Mouse (Mus musculus) heart, adult 2 months (tissue): Measurements from ENCODE around the gene Nr0b2. TPM values are rescaled to one million over a fixed set of nuclear protein-coding genes. Genes with fewer than 3 reads are reported as not detected.

Source experiments
- DNase-seq, 2 experiments: peaks; one replicate each; pipeline ENCODE4 v3.0.0; 2021
- H3K27ac ChIP-seq: fragments of 200-600 bp; 2 replicates; pipeline ENCODE4 v1.8.1; 2022
- H3K27me3 ChIP-seq: fragments of 200-500 bp; 2 replicates; pipeline ENCODE4 v1.6.1; 2012; ENCODE audit warnings: mild to moderate bottlenecking, low read length, inconsistent platforms, mixed read lengths; ENCODE audit not compliant: control insufficient read depth, insufficient read depth
- H3K36me3 ChIP-seq: fragments of 200-500 bp; 2 replicates; pipeline ENCODE4 v1.6.1; 2012; ENCODE audit warnings: low read length, inconsistent platforms; ENCODE audit not compliant: control insufficient read depth, insufficient read depth
- H3K4me1 ChIP-seq: fragments of 200-500 bp; 2 replicates; pipeline ENCODE4 v1.6.1; 2011; ENCODE audit warnings: low read length; ENCODE audit not compliant: control insufficient read depth, insufficient read depth
- H3K4me3 ChIP-seq: fragments of 200-600 bp; 2 replicates; pipeline ENCODE4 v1.8.1; 2022
- H3K79me2 ChIP-seq: fragments of 200-500 bp; replicated peaks from 2 replicates; pipeline ENCODE4 v1.6.1; 2012; ENCODE audit warnings: mild to moderate bottlenecking, inconsistent platforms, low read length, moderate library complexity, mixed read lengths; ENCODE audit not compliant: control insufficient read depth, insufficient read depth
- H3K9ac ChIP-seq: fragments of 200-500 bp; 2 replicates; pipeline ENCODE4 v1.6.1; 2012; ENCODE audit warnings: low read depth, mild to moderate bottlenecking, control low read depth, inconsistent platforms, low read length, mixed read lengths
- CTCF ChIP-seq: fragments of 200-600 bp; IDR thresholded peaks from 2 replicates; pipeline ENCODE4 v1.8.1; 2022; ENCODE audit warnings: antibody characterized with exemption, mild to moderate bottlenecking, moderate library complexity
- EP300 ChIP-seq: fragments of 200-500 bp; IDR thresholded peaks from 2 replicates; pipeline ENCODE4 v1.6.1; 2011; ENCODE audit warnings: low read depth, low read length, control low read depth; ENCODE audit not compliant: insufficient read depth
- POLR2A ChIP-seq: fragments of 200-500 bp; IDR thresholded peaks from 2 replicates; pipeline ENCODE4 v1.6.1; 2011; ENCODE audit warnings: mild to moderate bottlenecking, low read depth, low read length, control low read depth; ENCODE audit not compliant: insufficient read depth
- WGBS: fragments of 180-500 bp; shearing (Covaris S2); methylation state at CpG from one replicate; pipeline ENCODE4 v1.1.7; 2018; 5-methylcytosine and 5-hydroxymethylcytosine counted together
- intact Hi-C: fragments of 180-260 bp; cut with DNase I; formaldehyde crosslinking; loops from one replicate; pipeline ENCODE4 v1.15.1; 2025
- polyA plus RNA-seq: library from polyadenylated mRNA; depleted of rRNA; stranded (reverse); fragments of >200 nt; gene quantifications from 2 replicates; pipeline ENCODE4 v1.2.3, GENCODE M21; 2012
- total RNA-seq, 2 experiments: library from RNA; stranded (reverse); gene quantifications; 2 replicates each; pipeline ENCODE4 v1.2.3; 2021

Gene Nr0b2
- total and polyA plus RNA-seq, 3 experiments = 13.1 to 45.4 (median 14.5) TPM

GRCm38 (mm10) chr4:133584059-133584951 lies 31.1 kb downstream of the Nr0b2 start, which contains the start of gene Gpn2:
Gpn2 (plus strand) TSS chr4:133584362.
- Histone ChIP-seq H3K79me2 (peaks cover 3% of the 10 kb centered on the region), H3K4me3 (peak within 1 kb of the TSS; percentile 86), H3K4me1 (peaks cover 3% of the 10 kb centered on the region), H3K36me3 (no peaks in the 10 kb centered on the region), H3K9ac (peak within 1 kb of the TSS; percentile 79), H3K27me3 (no peaks in the 10 kb centered on the region), H3K27ac (peak within 1 kb of the TSS; percentile 76)
- DNase-seq = peak; percentile 84 to 87
- WGBS = under 1% methylated on average over 65 of the region's 65 CpGs
- TF ChIP-seq CTCF (no peak), EP300 (peak; percentile 71), POLR2A (peak; percentile 93)
- intact Hi-C loops = no loop called here

GRCm38 (mm10) chr4:133592570-133592969 lies 39.4 kb downstream of the Nr0b2 start:
- H3K27ac ChIP-seq = no peak overlapping the region
- no peak overlapping the region for H3K9ac ChIP-seq
- WGBS = 22% methylated on average over 7 of the region's 7 CpGs
- no peak overlapping the region for H3K4me3 ChIP-seq
- H3K36me3 ChIP-seq = no peaks in the 10 kb centered on the region
- peak; percentile 66 to 83 for DNase-seq
- TF ChIP-seq EP300 (peak; percentile 98), POLR2A (no peak), CTCF (peak; percentile 94)
- H3K27me3 ChIP-seq = no peaks in the 10 kb centered on the region
- H3K4me1 ChIP-seq = no peaks in the 10 kb centered on the region; the same call in 1 of the 2 replicates
- intact Hi-C loops = loop anchor here (1.0 kb wide), 2 partner anchors 17 to 237 kb away; no protein-coding TSS in a partner anchor
- H3K79me2 ChIP-seq = no peaks in the 10 kb centered on the region

- Histone ChIP-seq H3K27me3 (no peaks in the 10 kb centered on the region), H3K36me3 (no peaks in the 10 kb centered on the region), H3K79me2 (no peaks in the 10 kb centered on the region), H3K4me3 (no peak overlapping the region), H3K27ac (no peak overlapping the region), H3K9ac (no peak overlapping the region), H3K4me1 (no peaks in the 10 kb centered on the region; the same call in 1 of the 2 replicates)
- intact Hi-C loops = loop anchor here (5.0 kb wide), 1 partner anchor 37 kb away; no protein-coding TSS in a partner anchor
- TF ChIP-seq POLR2A (no peak), CTCF (no peak), EP300 (no peak)
- DNase-seq = no peak
- WGBS = 68% methylated on average over 7 of the region's 7 CpGs
These were observed 42.4 kb downstream of the Nr0b2 start for GRCm38 (mm10) chr4:133595538-133595937.

DNA sequence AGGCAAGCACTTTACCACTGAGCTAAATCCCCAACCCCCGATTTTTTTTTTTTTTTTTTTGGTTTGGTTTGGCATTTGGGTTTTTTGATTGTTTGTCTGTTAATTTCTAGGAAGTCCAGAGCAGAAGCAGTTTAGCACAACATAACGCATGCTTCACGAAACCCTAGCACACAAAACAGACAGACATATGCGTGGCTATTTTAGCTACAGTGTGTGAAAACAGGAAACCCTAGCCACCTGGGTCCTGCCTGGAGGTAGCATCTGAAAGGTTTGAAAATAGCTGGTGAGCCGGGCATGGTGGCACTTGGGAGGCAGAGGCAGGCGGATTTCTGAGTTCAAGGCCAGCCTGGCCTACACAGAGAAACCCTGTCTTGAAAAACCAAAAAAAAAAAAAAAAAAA lies 42.9 kb downstream of the Nr0b2 start:
- no peak overlapping the region for H3K9ac ChIP-seq
- no peak for TF ChIP-seq POLR2A
- no peak for TF ChIP-seq CTCF
- TF ChIP-seq EP300 = no peak
- no peaks in the 10 kb centered on the region; the same call in 1 of the 2 replicates for H3K4me1 ChIP-seq
- DNase-seq = no peak
- intact Hi-C loops = loop anchor here (5.0 kb wide), 1 partner anchor 36 kb away; no protein-coding TSS in a partner anchor
- H3K4me3 ChIP-seq = no peak overlapping the region
- H3K27me3 ChIP-seq = no peaks in the 10 kb centered on the region
- H3K79me2 ChIP-seq = no peaks in the 10 kb centered on the region
- H3K27ac ChIP-seq = no peak overlapping the region
- H3K36me3 ChIP-seq = no peaks in the 10 kb centered on the region
- 82% methylated on average over 6 of the region's 6 CpGs for WGBS

GRCm38 (mm10) chr4:133598616-133599015 lies 45.4 kb downstream of the Nr0b2 start:
- no peaks in the 10 kb centered on the region for H3K27me3 ChIP-seq
- H3K4me1 ChIP-seq = 0 out of 2 replicates have a peak, but pooled peaks cover 1% of the 10 kb centered on the region
- H3K36me3 ChIP-seq = no peaks in the 10 kb centered on the region
- no peaks in the 10 kb centered on the region for H3K79me2 ChIP-seq
- no peak overlapping the region for H3K27ac ChIP-seq
- no peak for DNase-seq
- no peak overlapping the region for H3K4me3 ChIP-seq
- no peak overlapping the region for H3K9ac ChIP-seq
- TF ChIP-seq CTCF (no peak), EP300 (no peak), POLR2A (no peak)
- WGBS = 53% methylated on average over 4 of the region's 4 CpGs
- intact Hi-C loops = loop anchor here (5.0 kb wide), 1 partner anchor 34 kb away; no protein-coding TSS in a partner anchor
